Mouse (Mus musculus): ENCODE measurements around the gene Gpr146.

DNA sequence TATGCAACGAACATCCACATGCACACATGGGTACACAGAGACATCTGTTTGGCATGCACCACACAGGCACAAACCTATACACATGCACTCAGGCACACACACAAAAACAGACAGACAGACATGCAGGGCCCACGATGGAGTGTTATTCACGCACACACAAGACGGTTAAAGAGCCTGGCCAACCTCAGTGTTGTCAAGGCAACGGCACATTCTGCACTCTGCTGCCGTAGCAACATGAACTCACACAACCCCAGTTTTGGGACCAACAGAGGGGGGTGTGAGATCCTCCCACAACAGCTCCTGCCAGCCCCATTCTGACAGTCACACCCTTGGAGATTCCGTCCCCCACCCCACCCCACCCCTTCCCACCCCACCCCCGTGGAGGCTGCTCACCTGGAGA, 57.4 kb downstream of the Gpr146 start:
- TF ChIP-seq POLR2A (IDR thresholded peaks at IDR 0.05; ENCODE audit: insufficient read length, low read depth) = no peak
- no peak for TF ChIP-seq E2F4 (IDR thresholded peaks at IDR 0.05; ENCODE audit: insufficient read depth)
